Mouse (Mus musculus) myocyte (in vitro differentiated cells): ENCODE measurements around the gene Fads3. TPM values are rescaled to one million over a fixed set of nuclear protein-coding genes. Genes with fewer than 3 reads are reported as not detected.

ENCODE experiments used
- H3K27me3 ChIP-seq: one replicate; pipeline ENCODE4 v1.6.1; 2011; ENCODE audit not compliant: control insufficient read depth, insufficient read depth, insufficient read length
- H3K36me3 ChIP-seq: one replicate; pipeline ENCODE4 v1.6.1; 2011; ENCODE audit not compliant: control insufficient read depth, insufficient read depth
- H3K4me2 ChIP-seq: one replicate; pipeline ENCODE4 v1.6.1; 2011; ENCODE audit warnings: low read depth, control low read depth
- H3K4me3 ChIP-seq: one replicate; pipeline ENCODE4 v1.5.1; 2011; ENCODE audit warnings: mild to moderate bottlenecking, control low read depth, moderate library complexity
- H3K79me2 ChIP-seq: one replicate; pipeline ENCODE4 v1.6.1; 2011; ENCODE audit not compliant: control insufficient read depth, insufficient read depth
- H3ac ChIP-seq: one replicate; pipeline ENCODE4 v1.6.1; 2011; ENCODE audit not compliant: control insufficient read depth, insufficient read length
- CEBPB ChIP-seq: IDR thresholded peaks from 2 replicates; pipeline ENCODE4 v1.6.1; 2011; ENCODE audit warnings: mild to moderate bottlenecking, moderate library complexity; ENCODE audit not compliant: poor library complexity, insufficient read depth, severe bottlenecking
- E2F4 ChIP-seq: IDR thresholded peaks from one replicate; pipeline ENCODE4 v1.6.1; 2011; ENCODE audit warnings: mild to moderate bottlenecking, control low read depth, moderate library complexity; ENCODE audit not compliant: insufficient read depth
- MAX ChIP-seq: IDR thresholded peaks from one replicate; pipeline ENCODE4 v1.6.1; 2011; ENCODE audit warnings: low read depth, mild to moderate bottlenecking, control low read depth
- MYOD1 ChIP-seq, 3 experiments: IDR thresholded peaks; one replicate each; pipeline ENCODE4 v1.6.1; 2011; ENCODE audit warnings: control low read depth in 2 of 3, low read depth in 2 of 3, mild to moderate bottlenecking in 2 of 3, moderate library complexity in 1 of 3; ENCODE audit not compliant: insufficient read length in 2 of 3, control insufficient read depth in 1 of 3
- MYOG ChIP-seq, 3 experiments: IDR thresholded peaks; one replicate each; pipeline ENCODE4 v1.6.1; 2011; ENCODE audit warnings: control low read depth in 2 of 3, low read depth in 2 of 3, mild to moderate bottlenecking in 2 of 3; ENCODE audit not compliant: insufficient read length in 2 of 3, control insufficient read depth in 1 of 3, insufficient read depth in 1 of 3
- POLR2A ChIP-seq: IDR thresholded peaks from one replicate; pipeline ENCODE4 v1.6.1; 2011; ENCODE audit warnings: low read depth, mild to moderate bottlenecking, control low read depth, moderate library complexity; ENCODE audit not compliant: insufficient read length
- POLR2AphosphoS2 ChIP-seq: IDR thresholded peaks from one replicate; pipeline ENCODE4 v1.6.1; 2011; ENCODE audit warnings: low read depth, control low read depth; ENCODE audit not compliant: insufficient read length
- REST ChIP-seq: IDR thresholded peaks from one replicate; pipeline ENCODE4 v1.6.1; 2011; ENCODE audit warnings: mild to moderate bottlenecking, control low read depth, moderate library complexity; ENCODE audit not compliant: insufficient read depth, insufficient read length
- SRF ChIP-seq: IDR thresholded peaks from one replicate; pipeline ENCODE4 v1.6.1; 2011; ENCODE audit warnings: low read depth; ENCODE audit not compliant: control insufficient read depth, insufficient read length
- TCF12 ChIP-seq: IDR thresholded peaks from one replicate; pipeline ENCODE4 v1.6.1; 2011; ENCODE audit warnings: mild to moderate bottlenecking, control low read depth; ENCODE audit not compliant: poor library complexity, insufficient read depth, severe bottlenecking
- TCF3 ChIP-seq: IDR thresholded peaks from one replicate; pipeline ENCODE4 v1.6.1; 2011; ENCODE audit warnings: low read depth, control low read depth; ENCODE audit not compliant: insufficient read length
- USF1 ChIP-seq: IDR thresholded peaks from one replicate; pipeline ENCODE4 v1.6.1; 2011; ENCODE audit warnings: low read depth, mild to moderate bottlenecking, control low read depth, moderate library complexity
- polyA plus RNA-seq: library from polyadenylated mRNA; unstranded; fragments of >200 nt; fragmentation: generic; extraction: Trizol; gene quantifications from one replicate; pipeline ENCODE4 v1.2.1, GENCODE M21; 2012; ENCODE audit warnings: missing spikeins

The Fads3 gene
- polyA plus RNA-seq, 1 experiment: 557 TPM

GRCm38 (mm10) chr19:10038364-10038763, 3.0 kb upstream of the Fads3 start:
- TF ChIP-seq MYOD1 (IDR thresholded peaks at IDR 0.05; ENCODE audit: control insufficient read depth in 1 of 3, insufficient read length in 2 of 3, low read depth in 2 of 3) (no peak), USF1 (no peak), CEBPB (no peak), TCF3 (no peak)
- Histone ChIP-seq H3K27me3 (no peaks in the 10 kb centered on the region), H3K4me2 (no peak overlapping the region), H3ac (no peak overlapping the region), H3K36me3 (no peaks in the 10 kb centered on the region), H3K79me2 (peaks cover 12% of the 10 kb centered on the region), H3K4me3 (no peak overlapping the region)

GRCm38 (mm10) chr19:10038910-10039309, 2.5 kb upstream of the Fads3 start:
- peaks cover under 1% of the 10 kb centered on the region for H3K36me3 ChIP-seq
- no peak overlapping the region for H3ac ChIP-seq
- H3K79me2 ChIP-seq: peaks cover 14% of the 10 kb centered on the region
- H3K4me2 ChIP-seq: peak overlapping the region; percentile 56
- TF ChIP-seq MYOG (IDR thresholded peaks at IDR 0.05; ENCODE audit: control insufficient read depth in 1 of 3, insufficient read depth in 1 of 3, insufficient read length in 2 of 3, low read depth in 2 of 3): peak in 1 of 3 experiments; percentile 47
- TF ChIP-seq MAX: no peak
- no peak overlapping the region for H3K4me3 ChIP-seq
- no peaks in the 10 kb centered on the region for H3K27me3 ChIP-seq

- Histone ChIP-seq H3K36me3 (peaks cover 8% of the 10 kb centered on the region), H3K27me3 (no peaks in the 10 kb centered on the region), H3K79me2 (peaks cover 21% of the 10 kb centered on the region), H3K4me3 (no peak overlapping the region), H3K4me2 (peak overlapping the region; percentile 56), H3ac (no peak overlapping the region)
- TF ChIP-seq CEBPB (no peak), SRF (no peak), TCF3 (no peak), USF1 (no peak), POLR2A (no peak), MAX (no peak), MYOG (IDR thresholded peaks at IDR 0.05; ENCODE audit: control insufficient read depth in 1 of 3, insufficient read depth in 1 of 3, insufficient read length in 2 of 3, low read depth in 2 of 3) (no peak), E2F4 (no peak), REST (no peak), TCF12 (no peak), MYOD1 (IDR thresholded peaks at IDR 0.05; ENCODE audit: control insufficient read depth in 1 of 3, insufficient read length in 2 of 3, low read depth in 2 of 3) (no peak), POLR2AphosphoS2 (no peak)
Measured at GRCm38 (mm10) chr19:10039615-10040014, 1.8 kb upstream of the Fads3 start.

- no peak for TF ChIP-seq SRF
- TF ChIP-seq E2F4: no peak
- Histone ChIP-seq H3K36me3 (peaks cover 20% of the 10 kb centered on the region), H3K4me2 (peak overlapping the region; percentile 80), H3ac (peak overlapping the region; percentile 71), H3K27me3 (no peaks in the 10 kb centered on the region), H3K79me2 (peaks cover 34% of the 10 kb centered on the region), H3K4me3 (peak overlapping the region; percentile 90)
Measured at GRCm38 (mm10) chr19:10040866-10041387, 442 bp upstream of the Fads3 start.

GRCm38 (mm10) chr19:10042232-10042631, 863 bp downstream of the Fads3 start:
- H3K4me3 ChIP-seq: peak overlapping the region; percentile 90
- peaks cover 20% of the 10 kb centered on the region for H3K36me3 ChIP-seq
- no peak for TF ChIP-seq CEBPB
- TF ChIP-seq USF1: no peak
- TF ChIP-seq MYOG (IDR thresholded peaks at IDR 0.05; ENCODE audit: control insufficient read depth in 1 of 3, insufficient read depth in 1 of 3, insufficient read length in 2 of 3, low read depth in 2 of 3): peak in 1 of 3 experiments; percentile 69
- no peak for TF ChIP-seq E2F4
- TF ChIP-seq TCF3: no peak
- no peak for TF ChIP-seq REST
- TF ChIP-seq MYOD1 (IDR thresholded peaks at IDR 0.05; ENCODE audit: control insufficient read depth in 1 of 3, insufficient read length in 2 of 3, low read depth in 2 of 3): peak in 1 of 3 experiments; percentile 56
- no peak for TF ChIP-seq TCF12
- TF ChIP-seq MAX: no peak
- no peak for TF ChIP-seq SRF
- TF ChIP-seq POLR2A: peak; percentile 63
- peak; percentile 82 for TF ChIP-seq POLR2AphosphoS2
- peak overlapping the region; percentile 71 for H3ac ChIP-seq
- peak overlapping the region; percentile 99 for H3K4me2 ChIP-seq
- no peaks in the 10 kb centered on the region for H3K27me3 ChIP-seq
- H3K79me2 ChIP-seq: peaks cover 47% of the 10 kb centered on the region
